ENCODE assay signal across 8 mouse cellular contexts in the genomic region with DNA sequence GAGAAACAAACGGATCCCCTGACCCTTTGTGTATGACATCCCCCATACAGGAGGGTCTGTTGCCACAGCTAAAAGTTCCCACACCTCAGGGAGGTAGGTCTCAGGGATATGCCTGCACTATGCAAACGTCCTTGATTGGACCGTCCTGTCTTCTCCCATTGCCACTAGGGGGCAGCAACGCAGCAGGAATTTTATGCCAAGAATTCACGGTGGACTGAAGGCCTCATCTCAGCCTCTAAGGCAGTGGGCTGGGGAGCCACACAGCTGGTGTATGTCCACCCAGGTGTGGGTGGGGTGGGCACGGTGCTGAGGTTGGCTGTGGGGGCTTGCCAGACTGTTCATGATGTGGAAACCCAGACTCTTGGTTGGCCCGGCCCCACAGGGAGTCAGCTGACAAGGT. TPM values are rescaled to one million over a fixed set of nuclear protein-coding genes. Genes with fewer than 3 reads are reported as not detected.
A peak's percentile ranks its signal among the peaks of the same experiment; 100 is the strongest.
DNase-seq lines count a peak whose midpoint lies in the region; ATAC-seq lines count a peak whose summit lies in the region.

No protein-coding gene starts in this region.

- H3K9me3 ChIP-seq in intestine, embryonic 15.5 days, result no peaks in the 10 kb centered on the region

- H3K4me1 ChIP-seq in intestine, embryonic 15.5 days (replicated peaks), result peaks cover 10% of the 10 kb centered on the region; the same call in 1 of the 2 replicates

- ATAC-seq in intestine, embryonic 15.5 days, result peak; percentile 59

- peak; percentile 89 to 94 for DNase-seq in adrenal gland, adult 18-20 months (ENCODE audit: low spot score in 2 of 2)
- peak; percentile 91 for DNase-seq in embryo, embryonic 11 days
- peak; percentile 82 to 88 for DNase-seq in gastrocnemius, postnatal 4 days (ENCODE audit: low spot score in 2 of 2)
- DNase-seq in left cerebral cortex, postnatal 14 days (ENCODE audit: low spot score in 2 of 2), result peak; percentile 93 to 96
- DNase-seq in mesoderm, embryonic 11.5 days (ENCODE audit: low read depth, low spot score), result peak; percentile 90
- DNase-seq in right cerebral cortex, postnatal 25 days, result peak; percentile 87
- DNase-seq in urinary bladder, postnatal 36 days (ENCODE audit: low spot score in 2 of 2), result peak; percentile 81 to 86

- 14% methylated on average over 7 of the region's 7 CpGs for WGBS in intestine, embryonic 15.5 days

- no peak overlapping the region for H3K4me2 ChIP-seq in intestine, embryonic 15.5 days (replicated peaks)

- no peaks in the 10 kb centered on the region for H3K27me3 ChIP-seq in intestine, embryonic 15.5 days (replicated peaks)

- H3K4me3 ChIP-seq in intestine, embryonic 15.5 days (replicated peaks), result no peak overlapping the region

- no peak overlapping the region for H3K27ac ChIP-seq in intestine, embryonic 15.5 days

- peaks cover 24% of the 10 kb centered on the region; the same call in 1 of the 2 replicates for H3K36me3 ChIP-seq in intestine, embryonic 15.5 days

- intact Hi-C loops in left cerebral cortex, postnatal 14 days (cut with DNase I), result loop anchor here (1.0 kb wide), 1 partner anchor 83 kb away; no protein-coding TSS in a partner anchor

- no peak overlapping the region for H3K9ac ChIP-seq in intestine, embryonic 15.5 days

RNA-seq across cellular contexts. Expression of a gene that starts 27.4 kb away (rescaled TPM):
- 10 to 100 TPM; 20.1 to 28.4 TPM for total RNA-seq in adrenal gland, adult 18-20 months (2021)
- 1 to 10 TPM; 5.5 to 6.6 TPM for total RNA-seq in gastrocnemius, postnatal 4 days (2021)
- 26.0 and 29.3 TPM in 2 replicates for polyA plus RNA-seq in intestine, embryonic 15.5 days (2015; fragmentation: Nextera tagmentation; extraction: Ambion mirVana)
- 10 to 100 TPM; 82.6 to 85.0 TPM for total RNA-seq in left cerebral cortex, postnatal 14 days (2021)

RNA-seq across cellular contexts. Expression of a gene that starts 31.2 kb away (rescaled TPM):
- 100 to 1,000 TPM in 1 of 2 experiments, 10 to 100 TPM in 1; 97.2 to 127 TPM for total RNA-seq in adrenal gland, adult 18-20 months (2021)
- 10 to 100 TPM; 24.4 to 29.3 TPM for total RNA-seq in gastrocnemius, postnatal 4 days (2021)
- polyA plus RNA-seq in intestine, embryonic 15.5 days (2015; fragmentation: Nextera tagmentation; extraction: Ambion mirVana), result 28.2 and 28.8 TPM in 2 replicates
- 10 to 100 TPM; 51.4 to 58.3 TPM for total RNA-seq in left cerebral cortex, postnatal 14 days (2021)
